Mouse (Mus musculus): ENCODE data around the gene Ccdc12. TPM values are rescaled to one million over a fixed set of nuclear protein-coding genes. Genes with fewer than 3 reads are reported as not detected.

Ccdc12 gene
- total and polyA plus RNA-seq, 3 experiments: 85.2 to 104 (median 97.8) TPM

- dilution Hi-C loops (cut with MboI; ENCODE audit: extremely low pct_ligation_motif_present, extremely low pct_unique_long_range_greater_than_20kb, low sequenced_read_pairs): no loop called here
- DNase-seq (ENCODE audit: extremely low read depth): peak; percentile 80
These were observed 11.1 kb upstream of the Ccdc12 start for GRCm38 (mm10) chr9:110645219-110645618.

GRCm38 (mm10) chr9:110649775-110650174 is 6.5 kb upstream of the Ccdc12 start:
- H3K27me3 ChIP-seq (replicated peaks): no peaks in the 10 kb centered on the region
- peaks cover 0 to 17% of the 10 kb centered on the region in 2 experiments for H3K36me3 ChIP-seq (replicated peaks in 1 of 2; ENCODE audit: control insufficient read depth in 1 of 2, insufficient read depth in 1 of 2, low read length in 1 of 2)
- H3K9me3 ChIP-seq (replicated peaks; ENCODE audit: low read length): no peaks in the 10 kb centered on the region
- peaks cover 20 to 63% of the 10 kb centered on the region in 2 experiments for H3K4me1 ChIP-seq (ENCODE audit: control insufficient read depth in 1 of 2, insufficient read depth in 2 of 2)
- no peak overlapping the region for H3K27ac ChIP-seq (ENCODE audit: insufficient read depth, low read depth)
- no peaks in the 10 kb centered on the region for H3K79me2 ChIP-seq (replicated peaks; ENCODE audit: control insufficient read depth, extremely low read depth, insufficient read depth, poor library complexity, severe bottlenecking)
- no peak for DNase-seq (ENCODE audit: extremely low read depth)
- no peak overlapping the region for H3K4me3 ChIP-seq (replicated peaks in 1 of 3; ENCODE audit: low read depth in 2 of 3, low read length in 2 of 3, poor library complexity in 1 of 3)
- H3K4me2 ChIP-seq (ENCODE audit: insufficient read depth, low read depth, poor library complexity, severe bottlenecking): no peak overlapping the region
- in situ Hi-C loops (cut with MboI; ENCODE audit: low pct_ligation_motif_present, low pct_unique_long_range_greater_than_20kb, low sequenced_read_pairs): no loop called here
- dilution Hi-C loops (cut with MboI; ENCODE audit: extremely low pct_ligation_motif_present, extremely low pct_unique_long_range_greater_than_20kb, low sequenced_read_pairs): no loop called here
- no peak overlapping the region for H3K9ac ChIP-seq (ENCODE audit: insufficient read depth, low read depth)
- no peak for TF ChIP-seq MXI1 (IDR thresholded peaks at IDR 0.05; ENCODE audit: low read depth, low read length)
- TF ChIP-seq TCF12 (IDR thresholded peaks at IDR 0.05; ENCODE audit: low read depth, low read length): no peak
- TF ChIP-seq ELF1 (IDR thresholded peaks at IDR 0.05; ENCODE audit: low read depth, low read length): no peak
- no peak for TF ChIP-seq MYC (IDR thresholded peaks at IDR 0.05; ENCODE audit: low read depth, low read length)
- TF ChIP-seq UBTF (IDR thresholded peaks at IDR 0.05; ENCODE audit: low read depth, low read length): no peak
- no peak for TF ChIP-seq IRF4 (IDR thresholded peaks at IDR 0.05; ENCODE audit: low read depth, low read length)
- TF ChIP-seq POLR2A (IDR thresholded peaks at IDR 0.05; ENCODE audit: low read depth, low read length): no peak
- no peak for TF ChIP-seq USF1 (IDR thresholded peaks at IDR 0.05; ENCODE audit: low read depth, low read length)
- no peak for TF ChIP-seq CTCF (conservative IDR thresholded peaks at IDR 0.05 in 1 of 2, IDR thresholded peaks at IDR 0.05 in 1 of 2; ENCODE audit: low read depth in 2 of 2, low read length in 2 of 2)
- no peak for TF ChIP-seq KAT2A (IDR thresholded peaks at IDR 0.05; ENCODE audit: insufficient replicate concordance, low read length)
- no peak for TF ChIP-seq GABPA (IDR thresholded peaks at IDR 0.05; ENCODE audit: insufficient replicate concordance, low read depth, low read length)
- no peak for TF ChIP-seq MAFK (IDR thresholded peaks at IDR 0.05; ENCODE audit: insufficient replicate concordance, low read length)
- TF ChIP-seq USF2 (conservative IDR thresholded peaks at IDR 0.05; ENCODE audit: low read depth, low read length): no peak
- no peak for TF ChIP-seq BHLHE40 (IDR thresholded peaks at IDR 0.05; ENCODE audit: low read depth, low read length)
- no peak for TF ChIP-seq CHD2 (IDR thresholded peaks at IDR 0.05; ENCODE audit: low read length)
- no peak for TF ChIP-seq CHD1 (IDR thresholded peaks at IDR 0.05; ENCODE audit: low read depth, low read length)
- TF ChIP-seq RAD21 (IDR thresholded peaks at IDR 0.05; ENCODE audit: low read depth, low read length): no peak
- no peak for TF ChIP-seq ZMIZ1 (IDR thresholded peaks at IDR 0.05; ENCODE audit: low read depth, low read length)
- TF ChIP-seq POLR2AphosphoS2 (IDR thresholded peaks at IDR 0.05; ENCODE audit: low read depth, low read length): no peak

More at GRCm38 (mm10) chr9:110645219-110645618, 11.1 kb upstream of the Ccdc12 start:
- H3K27me3 ChIP-seq (replicated peaks): no peaks in the 10 kb centered on the region
- H3K4me1 ChIP-seq (ENCODE audit: control insufficient read depth in 1 of 2, insufficient read depth in 2 of 2): peaks cover 25 to 66% of the 10 kb centered on the region in 2 experiments
- no peaks in the 10 kb centered on the region for H3K79me2 ChIP-seq (replicated peaks; ENCODE audit: control insufficient read depth, extremely low read depth, insufficient read depth, poor library complexity, severe bottlenecking)
- H3K27ac ChIP-seq (ENCODE audit: insufficient read depth, low read depth): peak overlapping the region; percentile 56
- H3K9ac ChIP-seq (ENCODE audit: insufficient read depth, low read depth): peak overlapping the region; percentile 73
- peak overlapping the region; percentile 26 to 54 (median 50) for H3K4me3 ChIP-seq (replicated peaks in 1 of 3; ENCODE audit: low read depth in 2 of 3, low read length in 2 of 3, poor library complexity in 1 of 3)
- peaks cover 10 to 50% of the 10 kb centered on the region in 2 experiments for H3K36me3 ChIP-seq (replicated peaks in 1 of 2; ENCODE audit: control insufficient read depth in 1 of 2, insufficient read depth in 1 of 2, low read length in 1 of 2)
- H3K4me2 ChIP-seq (ENCODE audit: insufficient read depth, low read depth, poor library complexity, severe bottlenecking): peak overlapping the region; percentile 61
- in situ Hi-C loops (cut with MboI; ENCODE audit: low pct_ligation_motif_present, low pct_unique_long_range_greater_than_20kb, low sequenced_read_pairs): no loop called here
- H3K9me3 ChIP-seq (replicated peaks; ENCODE audit: low read length): no peaks in the 10 kb centered on the region
- TF ChIP-seq RCOR1 (conservative IDR thresholded peaks at IDR 0.05; ENCODE audit: low read depth, low read length) (no peak), KAT2A (IDR thresholded peaks at IDR 0.05; ENCODE audit: insufficient replicate concordance, low read length) (no peak), UBTF (IDR thresholded peaks at IDR 0.05; ENCODE audit: low read depth, low read length) (no peak), MAZ (IDR thresholded peaks at IDR 0.05; ENCODE audit: low read depth, low read length) (no peak; the same call in none of the 2 replicates), NRF1 (IDR thresholded peaks at IDR 0.05; ENCODE audit: low read depth, low read length) (no peak), USF2 (conservative IDR thresholded peaks at IDR 0.05; ENCODE audit: low read depth, low read length) (no peak), GABPA (IDR thresholded peaks at IDR 0.05; ENCODE audit: insufficient replicate concordance, low read depth, low read length) (no peak), JUND (conservative IDR thresholded peaks at IDR 0.05; ENCODE audit: low read depth, low read length) (no peak), CHD1 (IDR thresholded peaks at IDR 0.05; ENCODE audit: low read depth, low read length) (no peak), PAX5 (IDR thresholded peaks at IDR 0.05; ENCODE audit: low read length) (no peak), ZKSCAN1 (IDR thresholded peaks at IDR 0.05; ENCODE audit: borderline replicate concordance, low read depth, low read length) (no peak), TCF12 (IDR thresholded peaks at IDR 0.05; ENCODE audit: low read depth, low read length) (peak; percentile 28; the same call in 1 of the 2 replicates), E2F4 (IDR thresholded peaks at IDR 0.05; ENCODE audit: insufficient replicate concordance, low read depth, low read length) (no peak), JUN (IDR thresholded peaks at IDR 0.05; ENCODE audit: insufficient read depth, low read depth, low read length) (no peak), EP300 (IDR thresholded peaks at IDR 0.05; ENCODE audit: low read length) (peak; percentile 32; the same call in 1 of the 2 replicates), POLR2A (IDR thresholded peaks at IDR 0.05; ENCODE audit: low read depth, low read length) (peak; percentile 33; the same call in 1 of the 2 replicates), SIN3A (IDR thresholded peaks at IDR 0.05; ENCODE audit: low read length) (peak; percentile 45; the same call in 1 of the 2 replicates), MYC (IDR thresholded peaks at IDR 0.05; ENCODE audit: low read depth, low read length) (0 out of 2 replicates have a peak, but pooled peaks have one; percentile 13), TBP (conservative IDR thresholded peaks at IDR 0.05; ENCODE audit: low read depth, low read length) (no peak), MAFK (IDR thresholded peaks at IDR 0.05; ENCODE audit: insufficient replicate concordance, low read length) (peak; percentile 40; the same call in 1 of the 2 replicates), MAX (IDR thresholded peaks at IDR 0.05; ENCODE audit: low read length) (no peak), USF1 (IDR thresholded peaks at IDR 0.05; ENCODE audit: low read depth, low read length) (no peak), CHD2 (IDR thresholded peaks at IDR 0.05; ENCODE audit: low read length) (peak; percentile 74; the same call in 1 of the 2 replicates), IRF4 (IDR thresholded peaks at IDR 0.05; ENCODE audit: low read depth, low read length) (peak; percentile 32; the same call in 1 of the 2 replicates), ELF1 (IDR thresholded peaks at IDR 0.05; ENCODE audit: low read depth, low read length) (peak; percentile 69), ZNF384 (IDR thresholded peaks at IDR 0.05; ENCODE audit: low read depth, low read length) (peak; percentile 97), MXI1 (IDR thresholded peaks at IDR 0.05; ENCODE audit: low read depth, low read length) (no peak), BHLHE40 (IDR thresholded peaks at IDR 0.05; ENCODE audit: low read depth, low read length) (0 out of 2 replicates have a peak, but pooled peaks have one; percentile 14), NELFE (IDR thresholded peaks at IDR 0.05; ENCODE audit: low read depth, low read length) (no peak), RAD21 (IDR thresholded peaks at IDR 0.05; ENCODE audit: low read depth, low read length) (no peak), ETS1 (conservative IDR thresholded peaks at IDR 0.05; ENCODE audit: low read depth, low read length) (peak; percentile 26; the same call in 1 of the 2 replicates), SMC3 (IDR thresholded peaks at IDR 0.05; ENCODE audit: low read depth, low read length) (no peak), MEF2A (IDR thresholded peaks at IDR 0.05; ENCODE audit: borderline replicate concordance, low read depth, low read length) (peak; percentile 43; the same call in 1 of the 2 replicates), HCFC1 (IDR thresholded peaks at IDR 0.05; ENCODE audit: low read depth, low read length) (peak; percentile 56), CTCF (conservative IDR thresholded peaks at IDR 0.05 in 1 of 2, IDR thresholded peaks at IDR 0.05 in 1 of 2; ENCODE audit: low read depth in 2 of 2, low read length in 2 of 2) (no peak), ZMIZ1 (IDR thresholded peaks at IDR 0.05; ENCODE audit: low read depth, low read length) (no peak), POLR2AphosphoS2 (IDR thresholded peaks at IDR 0.05; ENCODE audit: low read depth, low read length) (no peak), ZC3H11A (IDR thresholded peaks at IDR 0.05; ENCODE audit: low read depth, low read length) (no peak)

Measured in CH12.LX (cell line).